Mouse (Mus musculus): ENCODE data around the gene Ncoa1. TPM values are rescaled to one million over a fixed set of nuclear protein-coding genes. Genes with fewer than 3 reads are reported as not detected.
"Not testable (repeated sequence)": the region's sequence is repeated elsewhere in the genome, so short reads cannot be mapped to it uniquely, and the experiment has no call there.

Gene Ncoa1
- polyA plus RNA-seq, 1 experiment from 2014 or later = 12.4 TPM

GRCm38 (mm10) chr12:4383061-4383460, 93.9 kb downstream of the Ncoa1 start:
- Histone ChIP-seq H3K9me3 (no peaks in the 10 kb centered on the region), H3K27ac (no peak overlapping the region), H3K36me3 (no peaks in the 10 kb centered on the region), H3K27me3 (replicated peaks) (no peaks in the 10 kb centered on the region), H3K9ac (no peak overlapping the region), H3K4me2 (replicated peaks) (no peak overlapping the region), H3K4me1 (no peaks in the 10 kb centered on the region; the same call in 1 of the 2 replicates), H3K4me3 (no peak overlapping the region)
- WGBS = 84% methylated on average over 3 of the region's 3 CpGs
- no peak for ATAC-seq (ENCODE audit: low FRiP score, low read depth)

- no peak overlapping the region for H3K9ac ChIP-seq
- no peaks in the 10 kb centered on the region for H3K9me3 ChIP-seq
- no peak overlapping the region for H3K27ac ChIP-seq
- WGBS = 57% methylated on average over 7 of the region's 7 CpGs
- no peaks in the 10 kb centered on the region for H3K36me3 ChIP-seq
- ATAC-seq (ENCODE audit: low FRiP score, low read depth) = no peak
- peaks cover 4% of the 10 kb centered on the region; the same call in 1 of the 2 replicates for H3K4me1 ChIP-seq
- no peak overlapping the region for H3K4me3 ChIP-seq
- H3K4me2 ChIP-seq (replicated peaks) = no peak overlapping the region
- no peaks in the 10 kb centered on the region for H3K27me3 ChIP-seq (replicated peaks)
These were observed 97.6 kb downstream of the Ncoa1 start for GRCm38 (mm10) chr12:4379298-4379957.

GRCm38 (mm10) chr12:4376475-4376874, 100.5 kb downstream of the Ncoa1 start:
- Histone ChIP-seq H3K4me1 (0 out of 2 replicates have a peak, but pooled peaks cover 4% of the 10 kb centered on the region), H3K4me2 (replicated peaks) (no peak overlapping the region), H3K9me3 (no peaks in the 10 kb centered on the region), H3K36me3 (no peaks in the 10 kb centered on the region), H3K9ac (no peak overlapping the region), H3K27ac (no peak overlapping the region), H3K4me3 (no peak overlapping the region), H3K27me3 (replicated peaks) (no peaks in the 10 kb centered on the region)
- no peak for ATAC-seq (ENCODE audit: low FRiP score, low read depth)
- WGBS = 83% methylated on average over 4 of the region's 4 CpGs

DNA sequence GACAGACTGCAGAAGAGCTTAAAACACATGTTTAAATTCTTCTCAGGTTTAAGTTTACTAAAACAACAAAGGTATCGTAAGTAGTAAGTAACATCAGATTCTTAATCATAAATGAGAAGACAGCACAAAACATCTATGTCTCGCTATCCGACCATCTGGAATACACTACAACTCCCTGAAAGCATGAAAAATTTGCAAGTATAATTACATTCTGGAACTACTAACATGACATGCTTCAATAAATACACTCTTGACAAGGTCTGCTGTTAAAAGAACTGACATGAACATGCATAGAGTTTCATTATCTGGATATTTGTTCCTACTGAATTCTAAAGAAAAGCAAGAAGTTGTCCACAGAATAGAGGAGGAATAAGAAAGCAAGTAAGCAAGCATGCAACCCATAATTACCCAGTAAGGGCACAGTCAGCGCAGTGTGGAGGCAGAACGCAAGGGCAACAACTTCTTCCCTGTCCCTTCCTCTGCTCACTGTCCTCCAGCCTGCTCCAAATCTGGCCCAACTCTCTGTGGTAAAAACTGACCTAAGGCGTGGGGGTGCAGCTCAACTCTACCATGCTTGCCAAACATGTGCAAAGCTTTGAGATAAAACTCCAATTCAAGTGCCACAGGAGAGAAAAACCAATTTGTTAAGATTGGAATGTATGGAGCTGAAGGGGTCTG, 102.0 kb downstream of the Ncoa1 start:
- H3K9ac ChIP-seq = no peak overlapping the region
- 71% methylated on average over 6 of the region's 6 CpGs for WGBS
- ATAC-seq (ENCODE audit: low FRiP score, low read depth) = no peak

DNA sequence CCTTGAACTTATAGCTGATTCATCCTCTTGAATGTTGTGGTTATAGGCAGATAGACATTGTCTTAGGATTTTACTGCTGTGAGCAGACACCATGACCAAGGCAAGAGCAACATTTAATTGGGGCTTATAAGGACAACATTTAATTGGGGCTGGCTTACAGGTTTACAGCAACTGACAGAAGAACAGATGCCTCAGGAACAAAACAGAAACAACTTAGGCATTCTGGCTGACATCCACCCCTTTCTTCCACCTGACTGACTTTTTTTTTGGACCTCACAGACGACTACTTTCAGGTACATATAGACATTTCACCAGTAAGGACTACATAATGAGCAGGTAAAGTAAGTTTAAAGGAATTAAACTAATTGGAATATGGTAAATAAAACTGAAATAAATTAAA, 105.6 kb downstream of the Ncoa1 start:
- no peak for ATAC-seq (ENCODE audit: low FRiP score, low read depth)

More for the DNA sequence above, 102.0 kb downstream of the Ncoa1 start:
- no peaks in the 10 kb centered on the region for H3K9me3 ChIP-seq
- H3K4me1 ChIP-seq = 0 out of 2 replicates have a peak, but pooled peaks cover 4% of the 10 kb centered on the region
- no peaks in the 10 kb centered on the region for H3K36me3 ChIP-seq
- H3K4me3 ChIP-seq = no peak overlapping the region
- H3K27ac ChIP-seq = no peak overlapping the region
- no peaks in the 10 kb centered on the region for H3K27me3 ChIP-seq (replicated peaks)
- no peak overlapping the region for H3K4me2 ChIP-seq (replicated peaks)

DNA sequence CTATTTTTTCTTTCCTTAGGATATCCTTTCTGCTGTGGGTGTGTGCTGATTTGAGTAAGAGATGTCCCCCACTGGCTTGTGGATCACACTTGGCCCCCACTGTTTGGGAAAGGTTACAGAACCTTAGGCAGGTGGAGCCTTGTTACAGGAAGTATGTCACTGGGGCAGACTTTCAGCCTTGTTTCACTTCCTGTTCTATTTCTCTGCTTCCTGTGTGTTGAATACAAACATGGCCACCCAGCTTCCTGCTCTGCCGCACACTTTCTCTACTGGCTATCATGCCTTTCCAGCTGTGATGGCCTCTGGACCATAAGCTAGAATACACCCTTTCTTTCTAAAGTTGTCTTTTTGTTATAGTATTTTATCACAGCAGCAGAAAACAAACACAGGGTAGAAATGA, 111.0 kb downstream of the Ncoa1 start:
- H3K4me3 ChIP-seq = no peak overlapping the region
- no peaks in the 10 kb centered on the region for H3K4me1 ChIP-seq
- H3K4me2 ChIP-seq (replicated peaks) = no peak overlapping the region
- H3K27ac ChIP-seq = no peak overlapping the region
- H3K27me3 ChIP-seq (replicated peaks) = no peaks in the 10 kb centered on the region
- H3K9me3 ChIP-seq = no peaks in the 10 kb centered on the region
- no peak for ATAC-seq (ENCODE audit: low FRiP score, low read depth)
- no peaks in the 10 kb centered on the region for H3K36me3 ChIP-seq
- WGBS = 85% methylated on average over 1 of the region's 1 CpGs
- H3K9ac ChIP-seq = no peak overlapping the region

More for the DNA sequence above, 105.6 kb downstream of the Ncoa1 start:
- no peak overlapping the region for H3K27ac ChIP-seq
- 79% methylated on average over 1 of the region's 1 CpGs for WGBS
- H3K9me3 ChIP-seq = no peaks in the 10 kb centered on the region
- no peaks in the 10 kb centered on the region for H3K36me3 ChIP-seq
- no peak overlapping the region for H3K4me2 ChIP-seq (replicated peaks)
- no peaks in the 10 kb centered on the region for H3K27me3 ChIP-seq (replicated peaks)
- 0 out of 2 replicates have a peak, but pooled peaks cover 4% of the 10 kb centered on the region for H3K4me1 ChIP-seq
- H3K4me3 ChIP-seq = no peak overlapping the region
- H3K9ac ChIP-seq = no peak overlapping the region

GRCm38 (mm10) chr12:4359475-4359874, 117.5 kb downstream of the Ncoa1 start:
- Histone ChIP-seq H3K4me3 (no peak overlapping the region), H3K9me3 (no peaks in the 10 kb centered on the region), H3K4me2 (replicated peaks) (no peak overlapping the region), H3K4me1 (peaks cover 4% of the 10 kb centered on the region; the same call in 1 of the 2 replicates), H3K36me3 (no peaks in the 10 kb centered on the region), H3K27ac (no peak overlapping the region), H3K9ac (no peak overlapping the region), H3K27me3 (replicated peaks) (no peaks in the 10 kb centered on the region)
- no peak for ATAC-seq (ENCODE audit: low FRiP score, low read depth)
- WGBS = 38% methylated on average over 1 of the region's 1 CpGs

DNA sequence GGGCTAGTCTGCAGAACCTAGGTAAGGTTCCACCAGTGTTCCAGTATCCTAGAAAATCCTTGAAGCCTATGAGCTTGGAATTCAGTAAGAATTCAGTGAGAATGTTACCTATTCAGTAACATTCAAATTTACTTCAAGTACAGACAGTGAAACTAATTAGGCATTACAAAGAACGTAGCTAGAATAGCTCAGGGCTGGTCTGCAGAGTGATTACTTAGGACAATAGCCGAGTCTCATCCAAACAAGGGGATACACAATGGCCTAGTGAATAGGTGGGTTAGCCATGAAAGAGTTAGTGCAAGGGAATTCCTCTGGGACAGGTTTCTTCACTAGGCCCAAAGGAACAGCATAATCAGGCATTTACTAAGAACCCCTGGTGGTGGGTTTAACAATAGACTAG, 118.3 kb downstream of the Ncoa1 start:
- H3K36me3 ChIP-seq; ATAC-seq (ENCODE audit: low FRiP score, low read depth); H3K4me1 ChIP-seq; H3K9ac ChIP-seq; H3K9me3 ChIP-seq; H3K27me3 ChIP-seq (replicated peaks); H3K4me2 ChIP-seq (replicated peaks); H3K4me3 ChIP-seq; H3K27ac ChIP-seq: not testable (repeated sequence)
- whole genome bisulfite sequencing = 17% methylated on average over 2 of the region's 2 CpGs

DNA sequence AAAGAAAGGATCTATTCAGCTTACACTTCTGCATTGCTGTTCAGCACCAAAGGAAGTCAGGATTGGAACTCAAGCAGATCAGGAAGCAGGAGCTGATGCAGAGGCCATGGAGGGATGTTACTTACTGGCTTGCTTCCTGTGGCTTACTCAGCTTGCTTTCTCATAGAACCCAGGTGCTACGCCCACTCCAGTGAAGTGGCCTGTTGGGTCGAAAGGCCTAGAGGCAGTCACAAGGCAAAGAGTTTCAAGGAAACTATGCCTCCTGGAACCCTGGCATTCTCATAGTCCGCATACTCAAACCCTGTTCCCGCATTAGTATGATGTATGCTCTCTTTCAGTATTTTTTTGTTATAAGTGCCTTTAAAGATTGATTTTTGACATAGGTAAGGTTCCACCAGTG, 118.9 kb downstream of the Ncoa1 start:
- Histone ChIP-seq H3K27ac (no peak overlapping the region), H3K4me2 (replicated peaks) (no peak overlapping the region), H3K36me3 (no peaks in the 10 kb centered on the region), H3K4me1 (peaks cover 4% of the 10 kb centered on the region; the same call in 1 of the 2 replicates), H3K9ac (no peak overlapping the region), H3K4me3 (no peak overlapping the region), H3K9me3 (no peaks in the 10 kb centered on the region), H3K27me3 (replicated peaks) (no peaks in the 10 kb centered on the region)
- no peak for ATAC-seq (ENCODE audit: low FRiP score, low read depth)
- 95% methylated on average over 4 of the region's 4 CpGs for WGBS

DNA sequence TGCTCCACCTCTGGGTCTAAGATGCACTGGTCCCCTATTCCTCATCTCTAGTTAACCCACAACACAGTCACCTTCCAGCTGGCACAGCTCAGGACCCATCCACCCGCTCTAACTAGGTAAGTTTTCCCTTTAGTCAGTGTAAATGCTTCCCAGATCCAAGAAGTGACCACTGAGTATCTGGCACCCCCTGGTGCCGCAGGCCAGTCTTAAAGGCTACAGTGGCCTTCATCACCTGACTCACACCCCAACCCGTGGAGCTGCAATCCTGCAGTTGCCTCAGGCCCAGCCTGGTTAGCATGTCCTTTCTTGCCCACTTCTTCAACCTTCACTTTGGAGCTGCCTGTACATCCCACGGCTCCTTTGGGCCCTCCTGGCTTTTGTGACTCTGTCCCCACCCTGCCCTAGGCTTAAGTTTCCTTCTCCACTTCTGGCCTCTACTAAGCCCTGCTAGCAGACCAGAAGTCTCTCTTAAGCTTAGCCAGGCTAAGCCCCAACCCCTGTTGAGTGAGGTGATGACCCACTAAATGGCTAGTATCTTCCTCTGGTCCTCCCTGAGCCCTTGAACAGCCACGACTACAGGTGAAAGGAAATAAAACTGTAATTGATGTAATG, 120.0 kb downstream of the Ncoa1 start:
- no peak overlapping the region for H3K27ac ChIP-seq
- no peak overlapping the region for H3K4me2 ChIP-seq (replicated peaks)
- no peak overlapping the region for H3K4me3 ChIP-seq
- no peak for ATAC-seq (ENCODE audit: low FRiP score, low read depth)
- peaks cover 4% of the 10 kb centered on the region; the same call in 1 of the 2 replicates for H3K4me1 ChIP-seq
- H3K36me3 ChIP-seq = no peaks in the 10 kb centered on the region
- H3K9me3 ChIP-seq = no peaks in the 10 kb centered on the region
- H3K27me3 ChIP-seq (replicated peaks) = no peaks in the 10 kb centered on the region
- H3K9ac ChIP-seq = no peak overlapping the region
- 83% methylated on average over 5 of the region's 5 CpGs for WGBS

GRCm38 (mm10) chr12:4355019-4355730, 121.8 kb downstream of the Ncoa1 start:
- ATAC-seq (ENCODE audit: low FRiP score, low read depth) = no peak
- H3K27me3 ChIP-seq (replicated peaks) = no peaks in the 10 kb centered on the region
- no peak overlapping the region for H3K4me3 ChIP-seq
- H3K36me3 ChIP-seq = no peaks in the 10 kb centered on the region
- peaks cover 4% of the 10 kb centered on the region; the same call in 1 of the 2 replicates for H3K4me1 ChIP-seq
- no peak overlapping the region for H3K9ac ChIP-seq
- no peaks in the 10 kb centered on the region for H3K9me3 ChIP-seq
- H3K4me2 ChIP-seq (replicated peaks) = no peak overlapping the region
- H3K27ac ChIP-seq = no peak overlapping the region
- 76% methylated on average over 2 of the region's 2 CpGs for WGBS

GRCm38 (mm10) chr12:4343216-4343615, 133.8 kb downstream of the Ncoa1 start:
- H3K27ac ChIP-seq = no peak overlapping the region
- H3K4me1 ChIP-seq = no peaks in the 10 kb centered on the region
- H3K9ac ChIP-seq = no peak overlapping the region
- no peaks in the 10 kb centered on the region for H3K36me3 ChIP-seq
- WGBS = 63% methylated on average over 2 of the region's 2 CpGs
- H3K4me3 ChIP-seq = no peak overlapping the region
- no peak overlapping the region for H3K4me2 ChIP-seq (replicated peaks)
- no peaks in the 10 kb centered on the region for H3K27me3 ChIP-seq (replicated peaks)
- no peaks in the 10 kb centered on the region for H3K9me3 ChIP-seq
- ATAC-seq (ENCODE audit: low FRiP score, low read depth) = no peak
